Mouse (Mus musculus) limb, embryonic 10.5 days (tissue): Measurements from ENCODE around the gene Mia3. TPM values are rescaled to one million over a fixed set of nuclear protein-coding genes. Genes with fewer than 3 reads are reported as not detected.
A peak's percentile ranks its signal among the peaks of the same experiment; 100 is the strongest.
"Not testable (repeated sequence)": the region's sequence is repeated elsewhere in the genome, so short reads cannot be mapped to it uniquely, and the experiment has no call there.

Experiments
- DNase-seq: peaks from one replicate; pipeline ENCODE4 v3.0.0-alpha.2; 2017; ENCODE audit warnings: low spot score
- H3K27ac ChIP-seq: fragments of 300-500 bp; sonication (generic); 2 replicates; pipeline ENCODE4 v1.5.1; 2016; ENCODE audit warnings: mild to moderate bottlenecking
- H3K27me3 ChIP-seq: fragments of 300-500 bp; sonication (generic); 2 replicates; pipeline ENCODE4 v1.6.1; 2016; ENCODE audit warnings: low read depth, mild to moderate bottlenecking; ENCODE audit not compliant: poor library complexity, severe bottlenecking
- H3K36me3 ChIP-seq: fragments of 300-500 bp; sonication (generic); 2 replicates; pipeline ENCODE4 v1.6.1; 2016; ENCODE audit warnings: mild to moderate bottlenecking, moderate library complexity
- H3K4me1 ChIP-seq: fragments of 300-500 bp; sonication (generic); 2 replicates; pipeline ENCODE4 v1.6.1; 2016
- H3K4me3 ChIP-seq: fragments of 300-500 bp; sonication (generic); 2 replicates; pipeline ENCODE4 v1.5.1; 2016; ENCODE audit warnings: mild to moderate bottlenecking, moderate library complexity
- H3K9me3 ChIP-seq: fragments of 300-500 bp; sonication (generic); replicated peaks from 2 replicates; pipeline ENCODE4 v1.6.1; 2016; ENCODE audit warnings: mild to moderate bottlenecking
- WGBS: fragments of 180-500 bp; shearing (Covaris S2); methylation state at CpG from one replicate; pipeline ENCODE4 v1.1.7; 2016; 5-methylcytosine and 5-hydroxymethylcytosine counted together
- polyA plus RNA-seq: library from polyadenylated mRNA; unstranded; fragments of >200 nt; fragmentation: Nextera tagmentation; extraction: Ambion mirVana; gene quantifications from 2 replicates; pipeline ENCODE4 v1.2.1, GENCODE M21; 2016

Gene Mia3
- polyA plus RNA-seq, 1 experiment from 2014 or later, result 103 TPM

DNA sequence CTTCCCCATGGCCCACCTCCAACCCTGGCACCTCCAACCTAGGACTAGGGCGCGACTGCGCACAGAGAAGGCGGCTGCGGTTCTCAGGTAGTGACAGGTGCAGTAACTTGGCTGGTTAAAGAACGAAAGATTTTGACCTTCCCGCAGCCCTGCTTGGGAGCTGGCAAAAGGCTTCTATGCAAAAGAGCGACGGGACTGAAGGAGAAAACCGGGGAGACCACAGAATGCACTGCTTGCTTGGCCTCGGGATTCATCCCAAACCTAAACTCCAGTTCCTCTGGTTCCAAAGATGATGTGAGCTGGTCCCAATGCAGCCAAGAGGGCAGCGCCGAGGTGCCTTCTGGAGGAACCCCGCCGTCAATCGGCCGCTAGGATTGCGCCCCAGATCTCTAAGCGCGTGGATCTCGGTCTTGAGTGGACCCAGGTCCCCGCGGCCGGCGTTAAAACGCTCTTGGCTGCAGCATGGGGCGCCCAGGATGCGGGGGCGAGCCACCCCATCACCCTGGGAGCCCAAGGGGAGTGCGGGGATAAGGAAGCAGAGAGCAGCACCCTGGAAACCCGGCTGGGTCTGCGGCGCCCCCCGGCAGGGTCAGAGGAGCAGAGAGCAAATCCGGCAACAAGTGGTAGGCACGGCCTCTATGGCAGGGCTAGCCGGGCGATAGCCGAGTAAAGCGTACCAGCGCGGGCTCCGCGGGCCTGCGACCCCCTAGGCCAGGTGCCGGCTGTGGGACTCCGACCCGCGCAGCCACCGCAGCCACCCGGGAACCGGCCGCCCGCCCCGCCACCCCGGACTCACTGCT, 552 bp downstream of the Mia3 start:
- WGBS, result 2% methylated on average over 56 of the region's 56 CpGs
- Histone ChIP-seq H3K27me3 (no peaks in the 10 kb centered on the region), H3K36me3 (peaks cover 26% of the 10 kb centered on the region), H3K4me3 (peak overlapping the region; percentile 98), H3K9me3 (no peaks in the 10 kb centered on the region), H3K4me1 (peaks cover 23% of the 10 kb centered on the region), H3K27ac (peak overlapping the region; percentile 91)
- no peak for DNase-seq

DNA sequence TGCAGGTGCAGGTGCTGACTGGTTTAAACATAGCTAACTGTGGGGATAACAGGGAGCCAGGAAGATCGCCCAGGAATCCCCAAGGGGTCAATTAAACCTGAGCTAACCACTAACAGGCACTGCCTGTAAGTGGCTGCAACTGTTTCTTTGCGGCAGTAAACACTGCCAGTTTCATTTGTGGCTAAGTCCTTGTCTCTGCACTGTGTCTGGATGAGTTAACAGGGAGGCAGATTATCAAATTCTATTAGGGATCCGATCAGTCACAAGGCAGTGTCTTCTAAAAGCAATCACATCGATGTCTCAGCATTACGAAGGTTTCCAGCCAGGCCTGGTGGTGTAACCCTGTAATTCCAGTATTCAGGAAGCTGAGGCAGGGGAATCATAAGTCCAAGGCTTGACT, 3.0 kb downstream of the Mia3 start:
- Histone ChIP-seq H3K9me3 (no peaks in the 10 kb centered on the region), H3K27ac (no peak overlapping the region), H3K36me3 (peaks cover 48% of the 10 kb centered on the region), H3K27me3 (no peaks in the 10 kb centered on the region), H3K4me3 (no peak overlapping the region), H3K4me1 (peaks cover 23% of the 10 kb centered on the region)
- 84% methylated on average over 5 of the region's 5 CpGs for WGBS
- no peak for DNase-seq

DNA sequence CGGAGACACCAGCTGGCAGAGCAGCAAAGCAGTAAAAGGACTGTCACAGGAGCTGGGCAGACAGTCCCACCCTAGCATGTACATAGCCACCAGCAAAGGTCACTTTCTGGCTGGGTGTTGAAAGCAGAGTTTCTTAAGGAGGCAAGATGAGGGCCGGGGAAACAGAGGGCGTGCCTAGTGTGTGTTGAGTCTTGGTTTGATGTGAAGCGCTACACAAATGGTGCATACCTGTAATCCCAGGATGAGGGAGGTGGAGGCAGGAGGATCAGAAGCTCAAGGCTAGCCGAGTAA, 5.8 kb downstream of the Mia3 start:
- Histone ChIP-seq H3K27ac (no peak overlapping the region), H3K4me3 (no peak overlapping the region), H3K27me3 (no peaks in the 10 kb centered on the region), H3K9me3 (no peaks in the 10 kb centered on the region), H3K36me3 (peaks cover 75% of the 10 kb centered on the region), H3K4me1 (peaks cover 11% of the 10 kb centered on the region)
- 93% methylated on average over 5 of the region's 5 CpGs for WGBS
- DNase-seq, result no peak

DNA sequence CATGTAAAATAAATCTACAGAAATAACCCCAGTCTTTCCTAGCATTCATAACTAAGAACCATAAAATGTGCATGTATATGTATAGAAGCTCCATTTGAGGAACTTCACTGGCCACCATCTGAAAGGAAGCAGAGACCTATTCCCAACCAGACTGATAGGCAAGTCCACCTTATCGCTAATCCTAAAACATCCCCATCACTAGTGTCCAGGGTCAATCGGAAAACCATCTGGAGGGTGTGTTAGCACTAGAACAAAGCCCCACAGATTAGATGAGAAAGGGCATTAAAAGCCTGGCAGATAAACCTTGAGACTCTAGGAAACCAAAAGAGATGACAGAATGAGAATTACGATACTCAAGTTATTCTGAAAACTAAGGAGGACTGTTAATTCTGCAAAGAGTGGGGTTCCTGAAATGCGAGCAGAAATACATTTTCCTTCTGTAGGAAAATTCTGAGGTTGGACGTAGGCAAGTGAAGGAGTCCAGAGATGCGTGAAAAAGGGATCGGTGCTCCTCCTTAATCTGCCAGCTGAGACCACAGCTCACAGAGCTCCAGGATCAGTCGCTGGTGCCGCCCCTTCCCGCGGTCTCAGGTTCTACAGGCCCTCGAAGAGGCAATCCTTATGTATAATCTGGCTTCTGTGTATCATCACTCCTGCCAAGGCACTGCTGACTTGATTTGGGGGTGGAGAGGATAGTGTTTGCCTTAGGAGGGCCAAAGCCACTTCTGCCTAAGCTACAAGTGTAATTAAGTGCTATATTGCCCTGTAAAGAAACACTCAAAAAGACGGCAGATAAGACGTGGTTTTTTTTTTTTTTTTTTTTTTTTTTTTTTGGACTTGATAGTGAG, 6.4 kb downstream of the Mia3 start:
- H3K27ac ChIP-seq, result no peak overlapping the region
- no peaks in the 10 kb centered on the region for H3K9me3 ChIP-seq
- peaks cover 5% of the 10 kb centered on the region for H3K4me1 ChIP-seq
- H3K27me3 ChIP-seq, result no peaks in the 10 kb centered on the region
- no peak overlapping the region for H3K4me3 ChIP-seq
- peaks cover 81% of the 10 kb centered on the region for H3K36me3 ChIP-seq
- WGBS, result 88% methylated on average over 14 of the region's 14 CpGs
- no peak for DNase-seq

DNA sequence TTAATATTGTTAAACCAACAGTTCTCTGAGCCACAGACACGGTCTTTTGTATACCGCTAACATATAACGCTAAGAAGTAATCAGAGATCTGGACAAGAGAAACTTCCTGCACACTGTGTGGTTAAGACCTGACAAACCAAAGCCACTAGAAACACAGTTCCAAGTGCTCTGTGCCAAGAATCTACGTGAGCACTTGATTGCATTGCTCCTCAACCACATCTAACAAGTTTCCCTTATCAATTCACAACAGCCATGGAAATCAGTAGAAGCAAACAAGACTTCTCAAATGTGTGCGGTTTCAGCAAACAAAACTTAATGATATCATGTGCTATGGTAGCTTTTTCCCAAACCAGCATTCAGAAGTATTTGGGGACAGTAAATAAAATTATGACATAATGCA, 7.1 kb downstream of the Mia3 start:
- no peak for DNase-seq
- no peak overlapping the region for H3K27ac ChIP-seq
- 96% methylated on average over 5 of the region's 5 CpGs for WGBS
- H3K27me3 ChIP-seq, result no peaks in the 10 kb centered on the region
- peaks cover 87% of the 10 kb centered on the region for H3K36me3 ChIP-seq
- no peaks in the 10 kb centered on the region; the same call in 1 of the 2 replicates for H3K4me1 ChIP-seq
- no peaks in the 10 kb centered on the region for H3K9me3 ChIP-seq
- no peak overlapping the region for H3K4me3 ChIP-seq

DNA sequence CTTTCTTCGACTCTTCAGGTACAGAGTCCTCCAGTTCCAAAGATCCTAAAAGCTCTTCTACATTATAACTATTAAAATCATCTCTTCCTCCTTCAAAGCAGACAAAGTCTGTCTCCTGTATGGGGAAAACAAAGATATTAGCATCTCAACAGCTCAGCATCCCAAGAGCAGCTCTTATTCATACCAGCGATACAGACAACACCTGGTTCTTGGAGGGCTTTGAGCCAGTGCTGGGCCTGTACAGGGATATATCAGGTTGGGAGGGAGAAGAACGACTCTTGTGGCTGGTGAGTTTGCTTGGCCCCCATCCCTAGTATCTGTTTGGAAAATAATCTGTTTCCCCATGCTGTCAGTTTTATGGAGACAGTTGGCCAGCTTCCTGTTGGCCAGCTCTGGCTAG, 10.5 kb downstream of the Mia3 start:
- no peak overlapping the region for H3K4me3 ChIP-seq

DNA sequence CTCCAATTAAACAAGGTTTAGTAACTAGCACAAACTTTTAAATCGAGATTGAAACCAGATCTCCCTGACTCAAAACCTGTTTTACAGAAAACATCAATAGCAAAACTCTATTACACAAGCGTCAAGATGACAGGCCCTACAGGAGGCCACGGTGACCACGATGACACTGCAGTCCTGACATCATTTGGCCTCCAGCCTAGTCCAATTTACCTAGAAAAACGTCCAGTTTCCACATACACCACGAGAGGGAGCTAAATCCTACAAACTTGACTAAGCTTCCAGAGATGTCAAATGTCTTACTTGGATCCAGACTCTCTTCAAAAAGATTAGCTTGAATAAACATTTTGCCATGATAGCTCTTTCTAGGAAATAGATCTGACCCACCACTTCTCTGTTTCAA, 19.5 kb downstream of the Mia3 start:
- Histone ChIP-seq H3K4me3 (no peak overlapping the region), H3K27ac (no peak overlapping the region), H3K9me3 (no peaks in the 10 kb centered on the region), H3K27me3 (no peaks in the 10 kb centered on the region), H3K36me3 (peaks cover 82% of the 10 kb centered on the region), H3K4me1 (peaks cover 9% of the 10 kb centered on the region)
- WGBS, result 34% methylated on average over 6 of the region's 6 CpGs
- DNase-seq, result no peak

More for the DNA sequence above, 10.5 kb downstream of the Mia3 start:
- Histone ChIP-seq H3K27ac (no peak overlapping the region), H3K27me3 (no peaks in the 10 kb centered on the region), H3K9me3 (no peaks in the 10 kb centered on the region), H3K36me3 (peaks cover 91% of the 10 kb centered on the region), H3K4me1 (no peaks in the 10 kb centered on the region)
- no peak for DNase-seq
- WGBS, result 90% methylated on average over 3 of the region's 3 CpGs

DNA sequence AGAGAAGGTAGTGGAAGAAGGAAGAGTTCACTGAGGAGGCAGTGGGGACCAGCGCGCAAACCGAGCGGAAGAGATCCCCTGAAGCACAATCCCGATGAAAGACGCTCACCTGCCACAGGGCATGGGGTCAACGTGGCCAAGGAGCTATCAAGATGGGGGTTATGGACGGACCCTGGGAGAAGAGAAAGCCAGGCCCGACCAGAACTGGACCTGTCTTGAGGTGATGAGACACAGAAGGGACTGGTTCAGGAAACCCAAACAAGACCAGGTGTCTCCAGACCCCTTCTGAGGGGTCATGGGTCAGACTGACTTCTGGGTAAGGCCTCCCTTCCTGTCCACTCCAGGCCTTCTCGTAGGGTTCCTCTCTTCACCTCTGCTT, 23.5 kb downstream of the Mia3 start:
- Histone ChIP-seq H3K27me3 (no peaks in the 10 kb centered on the region), H3K9me3 (no peaks in the 10 kb centered on the region), H3K27ac (peak overlapping the region; percentile 83), H3K4me1 (peaks cover 12% of the 10 kb centered on the region), H3K4me3 (peak overlapping the region; percentile 96), H3K36me3 (peaks cover 65% of the 10 kb centered on the region)
- 7% methylated on average over 10 of the region's 10 CpGs for WGBS
- no peak for DNase-seq

DNA sequence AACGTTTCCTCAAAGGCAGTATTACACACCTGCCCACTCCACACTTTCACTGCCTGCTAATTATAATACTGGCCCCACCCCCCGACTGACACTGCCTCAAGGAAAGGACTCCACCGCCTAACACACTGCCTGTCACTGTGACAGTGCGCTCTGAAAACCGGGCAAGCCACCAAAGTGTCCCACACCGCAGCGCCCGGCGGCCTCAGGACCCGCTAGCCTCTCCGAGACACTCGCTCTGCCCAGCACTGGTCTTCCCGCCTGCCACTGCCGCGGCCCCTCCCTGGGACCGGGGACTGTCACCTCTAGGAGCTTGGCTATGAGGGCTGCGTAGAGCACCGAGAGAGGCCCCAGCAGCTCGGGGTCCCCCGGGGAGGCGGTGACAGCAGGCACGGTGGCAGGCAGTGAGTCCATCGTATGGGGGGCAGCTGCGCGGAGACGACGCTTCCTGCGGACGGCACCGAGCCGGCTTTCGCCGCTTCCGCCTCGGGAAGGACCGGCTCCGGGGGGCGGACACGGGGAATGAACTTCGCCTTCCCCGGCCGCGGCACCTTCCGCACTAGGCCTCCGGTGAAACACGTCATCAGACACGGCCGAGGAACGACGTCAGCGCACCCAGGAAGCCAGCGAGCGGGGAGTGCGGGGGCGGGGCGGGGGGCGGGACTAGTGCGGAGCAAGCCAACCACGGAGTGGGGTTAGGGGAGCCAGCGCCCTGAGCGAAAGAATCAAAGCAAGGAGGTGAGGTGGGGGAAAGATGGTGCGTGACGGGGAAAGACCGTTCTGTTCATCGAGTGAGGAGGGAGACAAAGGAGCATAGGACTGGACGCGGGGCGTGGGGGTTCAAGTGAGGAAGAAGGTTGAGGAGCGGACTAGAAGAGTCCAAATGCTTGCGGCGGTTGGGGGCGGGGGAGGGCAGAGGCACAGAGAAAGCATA, 24.2 kb downstream of the Mia3 start:
- Histone ChIP-seq H3K27me3 (no peaks in the 10 kb centered on the region), H3K36me3 (peaks cover 63% of the 10 kb centered on the region), H3K4me3 (peak overlapping the region; percentile 96), H3K27ac (peak overlapping the region; percentile 83), H3K9me3 (no peaks in the 10 kb centered on the region), H3K4me1 (peaks cover 12% of the 10 kb centered on the region)
- WGBS, result 1% methylated on average over 72 of the region's 72 CpGs
- peak; percentile 88 for DNase-seq

DNA sequence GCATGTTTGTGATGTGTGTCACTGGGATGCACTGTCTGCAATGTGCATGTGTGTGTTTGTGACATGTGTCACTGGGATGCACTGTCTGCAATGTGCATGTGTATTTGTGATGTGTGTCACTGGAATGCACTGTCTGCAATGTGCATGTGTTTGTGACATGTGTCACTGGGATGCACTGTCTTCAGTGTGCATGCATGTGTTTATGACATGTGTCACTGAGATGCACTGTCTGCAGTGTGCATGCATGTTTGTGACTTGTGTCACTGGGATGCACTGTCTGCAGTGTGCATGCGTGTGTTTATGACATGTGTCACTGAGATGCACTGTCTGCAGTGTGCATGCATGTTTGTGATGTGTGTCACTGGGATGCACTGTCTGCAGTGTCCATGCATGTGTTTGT, 26.5 kb downstream of the Mia3 start:
- not testable (repeated sequence) for H3K9me3 ChIP-seq, H3K27ac ChIP-seq, H3K4me3 ChIP-seq, DNase-seq, H3K27me3 ChIP-seq
- 88% methylated on average over 1 of the region's 1 CpGs for WGBS
- H3K4me1 ChIP-seq, result peaks cover 12% of the 10 kb centered on the region
- peaks cover 61% of the 10 kb centered on the region for H3K36me3 ChIP-seq

DNA sequence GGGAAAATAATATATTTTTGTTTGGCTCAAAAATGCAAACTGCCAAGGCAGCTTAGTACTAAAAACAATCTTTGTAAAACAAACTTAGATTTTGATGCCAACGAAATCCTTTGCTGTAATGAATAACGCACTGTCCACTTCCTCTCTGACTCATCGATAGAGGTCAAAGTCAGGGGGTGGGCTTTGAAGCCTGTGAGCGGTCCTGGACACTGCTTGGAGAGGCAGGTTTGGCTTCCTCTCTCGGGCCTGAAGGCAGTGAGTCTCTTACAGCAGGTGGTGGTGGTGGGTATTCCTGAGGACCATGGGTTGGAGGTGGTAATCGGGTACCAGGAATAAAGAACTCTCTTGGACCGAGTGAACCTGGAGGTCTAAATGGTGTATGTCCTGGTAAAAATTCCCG, 42.2 kb downstream of the Mia3 start:
- Histone ChIP-seq H3K9me3 (no peaks in the 10 kb centered on the region), H3K4me3 (no peak overlapping the region), H3K27ac (no peak overlapping the region), H3K27me3 (no peaks in the 10 kb centered on the region), H3K4me1 (no peaks in the 10 kb centered on the region), H3K36me3 (peaks cover 99% of the 10 kb centered on the region)
- 93% methylated on average over 8 of the region's 8 CpGs for WGBS
- DNase-seq, result peak; percentile 25

DNA sequence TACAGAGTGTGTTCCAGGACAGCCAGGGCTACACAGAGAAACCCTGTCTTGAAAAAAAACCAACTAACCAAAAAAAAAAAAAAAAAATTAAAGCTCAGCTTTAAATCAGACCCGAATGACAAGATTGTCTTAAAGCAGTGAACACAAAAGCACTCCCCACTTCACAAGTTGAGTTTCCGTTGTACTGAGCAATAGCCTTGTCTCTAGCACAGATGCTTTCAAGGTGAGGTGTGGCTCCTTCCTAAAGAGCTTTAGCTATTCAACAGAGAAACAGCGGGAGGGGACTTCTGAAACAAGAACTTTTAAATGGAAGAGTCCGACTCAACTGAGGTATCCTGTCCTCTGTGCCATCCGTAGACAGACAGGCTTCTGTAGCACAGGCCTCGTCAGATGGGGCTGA, 44.9 kb downstream of the Mia3 start:
- 96% methylated on average over 6 of the region's 6 CpGs for WGBS
- Histone ChIP-seq H3K4me3 (no peak overlapping the region), H3K27ac (no peak overlapping the region), H3K36me3 (peaks cover 98% of the 10 kb centered on the region), H3K9me3 (no peaks in the 10 kb centered on the region), H3K4me1 (no peaks in the 10 kb centered on the region), H3K27me3 (no peaks in the 10 kb centered on the region)
- peak; percentile 26 for DNase-seq
